Mouse (Mus musculus) midbrain, embryonic 11.5 days (tissue): ENCODE measurements at regions not wholly inside any gene's neighbourhood (a gene's known extent, or its start where the extent isn't known, plus 50 kb on each side); places are given as distances from the start of the nearest gene placed in this dataset.

Source experiments
- ATAC-seq: fragments of 200-750 bp; cut with Nextera tagmentation; 2 replicates; pipeline ENCODE4 v1.8.0; 2017; ENCODE audit warnings: moderate TSS enrichment, moderate library complexity; ENCODE audit not compliant: low FRiP score
- DNase-seq: peaks from one replicate; pipeline ENCODE4 v3.0.0; 2015; ENCODE audit warnings: low spot score; ENCODE audit errors: missing footprints
- H3K27ac ChIP-seq: fragments of 300-500 bp; sonication (generic); 2 replicates; pipeline ENCODE4 v1.5.1; 2014; ENCODE audit warnings: low read depth, low read length
- H3K27me3 ChIP-seq: fragments of 300-500 bp; sonication (generic); 2 replicates; pipeline ENCODE4 v1.6.1; 2014; ENCODE audit warnings: mild to moderate bottlenecking, low read length, moderate library complexity, mixed read lengths; ENCODE audit not compliant: control insufficient read depth, insufficient read depth
- H3K36me3 ChIP-seq: fragments of 300-500 bp; sonication (generic); 2 replicates; pipeline ENCODE4 v1.6.1; 2014; ENCODE audit warnings: mild to moderate bottlenecking, low read length, moderate library complexity, mixed read lengths; ENCODE audit not compliant: control insufficient read depth, insufficient read depth
- H3K4me1 ChIP-seq: fragments of 300-500 bp; sonication (generic); 2 replicates; pipeline ENCODE4 v1.6.1; 2014; ENCODE audit warnings: low read length; ENCODE audit not compliant: control insufficient read depth, insufficient read depth
- H3K4me2 ChIP-seq: fragments of 300-500 bp; sonication (generic); 2 replicates; pipeline ENCODE4 v1.6.1; 2014; ENCODE audit warnings: mild to moderate bottlenecking, moderate library complexity
- H3K4me3 ChIP-seq: fragments of 300-500 bp; sonication (generic); 2 replicates; pipeline ENCODE4 v1.5.1; 2014; ENCODE audit warnings: low read depth, low read length
- H3K9ac ChIP-seq: fragments of 300-500 bp; sonication (generic); 2 replicates; pipeline ENCODE4 v1.6.1; 2014; ENCODE audit warnings: low read length
- H3K9me3 ChIP-seq: fragments of 300-500 bp; sonication (generic); 2 replicates; pipeline ENCODE4 v1.6.1; 2016; ENCODE audit warnings: low read length; ENCODE audit not compliant: control insufficient read depth
- WGBS: fragments of 180-500 bp; shearing (Covaris S2); extraction: QIAGEN DNeasy Blood & Tissue Kit; methylation state at CpG from one replicate; pipeline ENCODE4 v1.1.7; 2014; 5-methylcytosine and 5-hydroxymethylcytosine counted together

GRCm38 (mm10) chr3:52728426-52728825, 288.6 kb downstream of the Cog6 start:
- Histone ChIP-seq H3K4me2 (no peak overlapping the region), H3K9me3 (no peaks in the 10 kb centered on the region), H3K27me3 (no peaks in the 10 kb centered on the region), H3K27ac (no peak overlapping the region), H3K9ac (no peak overlapping the region), H3K4me3 (no peak overlapping the region), H3K36me3 (no peaks in the 10 kb centered on the region), H3K4me1 (no peaks in the 10 kb centered on the region)
- DNase-seq (no peak), ATAC-seq (no peak)
- WGBS = 87% methylated on average over 5 of the region's 5 CpGs

GRCm38 (mm10) chr3:52724354-52724753, 292.7 kb downstream of the Cog6 start:
- Histone ChIP-seq H3K4me2 (no peak overlapping the region), H3K36me3 (no peaks in the 10 kb centered on the region), H3K4me3 (no peak overlapping the region), H3K27ac (no peak overlapping the region), H3K9me3 (no peaks in the 10 kb centered on the region), H3K27me3 (no peaks in the 10 kb centered on the region), H3K9ac (no peak overlapping the region), H3K4me1 (no peaks in the 10 kb centered on the region)
- DNase-seq = no peak
- ATAC-seq = no peak
- 86% methylated on average over 3 of the region's 3 CpGs for WGBS

GRCm38 (mm10) chr3:52722946-52723345, 294.1 kb downstream of the Cog6 start:
- H3K9ac ChIP-seq = no peak overlapping the region
- no peak for ATAC-seq
- 87% methylated on average over 2 of the region's 2 CpGs for WGBS

GRCm38 (mm10) chr3:52719181-52719580, 297.9 kb downstream of the Cog6 start:
- H3K4me3 ChIP-seq = no peak overlapping the region
- H3K9me3 ChIP-seq = no peaks in the 10 kb centered on the region
- no peak for DNase-seq
- H3K27me3 ChIP-seq = no peaks in the 10 kb centered on the region
- ATAC-seq = no peak
- H3K4me1 ChIP-seq = no peaks in the 10 kb centered on the region
- no peak overlapping the region for H3K27ac ChIP-seq
- no peak overlapping the region for H3K4me2 ChIP-seq
- no peak overlapping the region for H3K9ac ChIP-seq
- 88% methylated on average over 3 of the region's 3 CpGs for WGBS
- no peaks in the 10 kb centered on the region for H3K36me3 ChIP-seq

More at GRCm38 (mm10) chr3:52722946-52723345, 294.1 kb downstream of the Cog6 start:
- H3K27me3 ChIP-seq = no peaks in the 10 kb centered on the region
- H3K36me3 ChIP-seq = no peaks in the 10 kb centered on the region
- H3K4me1 ChIP-seq = no peaks in the 10 kb centered on the region
- no peak overlapping the region for H3K4me2 ChIP-seq
- DNase-seq = no peak
- no peak overlapping the region for H3K27ac ChIP-seq
- H3K9me3 ChIP-seq = no peaks in the 10 kb centered on the region
- H3K4me3 ChIP-seq = no peak overlapping the region

- Histone ChIP-seq H3K4me1 (no peaks in the 10 kb centered on the region), H3K4me2 (no peak overlapping the region), H3K9ac (no peak overlapping the region), H3K9me3 (no peaks in the 10 kb centered on the region), H3K27ac (no peak overlapping the region), H3K36me3 (no peaks in the 10 kb centered on the region), H3K27me3 (no peaks in the 10 kb centered on the region), H3K4me3 (no peak overlapping the region)
- 91% methylated on average over 5 of the region's 5 CpGs for WGBS
- DNase-seq = no peak
- no peak for ATAC-seq
Observed at GRCm38 (mm10) chr3:52717324-52717723, 299.7 kb downstream of the Cog6 start.

- Histone ChIP-seq H3K4me3 (no peak overlapping the region), H3K4me1 (no peaks in the 10 kb centered on the region), H3K27ac (no peak overlapping the region), H3K36me3 (no peaks in the 10 kb centered on the region), H3K27me3 (no peaks in the 10 kb centered on the region), H3K4me2 (no peak overlapping the region), H3K9me3 (no peaks in the 10 kb centered on the region), H3K9ac (no peak overlapping the region)
- WGBS = 91% methylated on average over 5 of the region's 5 CpGs
- ATAC-seq (no peak), DNase-seq (no peak)
Observed at GRCm38 (mm10) chr3:52712151-52712550, 304.9 kb downstream of the Cog6 start.

- DNase-seq (no peak), ATAC-seq (no peak)
- Histone ChIP-seq H3K4me3 (no peak overlapping the region), H3K4me1 (no peaks in the 10 kb centered on the region), H3K9me3 (no peaks in the 10 kb centered on the region), H3K4me2 (no peak overlapping the region), H3K27me3 (no peaks in the 10 kb centered on the region), H3K27ac (no peak overlapping the region), H3K36me3 (no peaks in the 10 kb centered on the region), H3K9ac (no peak overlapping the region)
- 76% methylated on average over 9 of the region's 9 CpGs for WGBS
Observed at GRCm38 (mm10) chr3:52711133-52711532, 305.9 kb downstream of the Cog6 start.

- no peak overlapping the region for H3K9ac ChIP-seq
- H3K4me1 ChIP-seq = no peaks in the 10 kb centered on the region
- no peak for ATAC-seq
- H3K9me3 ChIP-seq = no peaks in the 10 kb centered on the region
- H3K27me3 ChIP-seq = no peaks in the 10 kb centered on the region
- H3K4me3 ChIP-seq = no peak overlapping the region
- no peak overlapping the region for H3K27ac ChIP-seq
- no peaks in the 10 kb centered on the region for H3K36me3 ChIP-seq
- H3K4me2 ChIP-seq = no peak overlapping the region
- WGBS = 83% methylated on average over 3 of the region's 3 CpGs
- no peak for DNase-seq
Observed at GRCm38 (mm10) chr3:52708746-52709145, 308.3 kb downstream of the Cog6 start.

- no peak overlapping the region for H3K27ac ChIP-seq
- no peaks in the 10 kb centered on the region for H3K9me3 ChIP-seq
- no peak overlapping the region for H3K4me3 ChIP-seq
- H3K36me3 ChIP-seq = no peaks in the 10 kb centered on the region
- H3K27me3 ChIP-seq = no peaks in the 10 kb centered on the region
- no peak overlapping the region for H3K9ac ChIP-seq
- DNase-seq = no peak
- no peak overlapping the region for H3K4me2 ChIP-seq
- no peak for ATAC-seq
- WGBS = 71% methylated on average over 1 of the region's 1 CpGs
- H3K4me1 ChIP-seq = no peaks in the 10 kb centered on the region
Observed at GRCm38 (mm10) chr3:52708301-52708700, 308.7 kb downstream of the Cog6 start.

- H3K4me2 ChIP-seq = no peak overlapping the region
- no peaks in the 10 kb centered on the region for H3K4me1 ChIP-seq
- no peak overlapping the region for H3K27ac ChIP-seq
- H3K9me3 ChIP-seq = no peaks in the 10 kb centered on the region
- DNase-seq = no peak
- H3K36me3 ChIP-seq = no peaks in the 10 kb centered on the region
- H3K4me3 ChIP-seq = no peak overlapping the region
- no peaks in the 10 kb centered on the region for H3K27me3 ChIP-seq
- H3K9ac ChIP-seq = no peak overlapping the region
- WGBS = 89% methylated on average over 2 of the region's 2 CpGs
- no peak for ATAC-seq
Observed at GRCm38 (mm10) chr3:52706626-52707025, 310.4 kb downstream of the Cog6 start.
